12 mouse cellular contexts compared by ENCODE assay signal in genomic region chr1:176946796-176947181, GRCm38 (mm10).
DNase-seq lines count a peak whose midpoint lies in the region; ATAC-seq lines count a peak whose summit lies in the region.
"Had no signal": no experiment of that assay in that cellular context is flagged by ENCODE, and none has a peak within 500 bp of the region (broad histone marks: within the 10 kb centered on the region; RNA-seq: fewer than 3 reads in every experiment).

No protein-coding gene starts in this region.

- H3K27ac ChIP-seq in forebrain, embryonic 15.5 days (replicated peaks): peak overlapping the region; percentile 96
- 0 out of 2 replicates have a peak overlapping the region, but pooled peaks have one; percentile 48 for H3K27ac ChIP-seq in neural tube, embryonic 14.5 days (ENCODE audit: low read depth, low read length)
- H3K27ac ChIP-seq in intestine, embryonic 15.5 days: no peak overlapping the region
- H3K27ac ChIP-seq: heart, adult 2 months; limb, embryonic 10.5 days; liver, embryonic 15.5 days; stomach, embryonic 15.5 days had no signal

- H3K4me1 ChIP-seq in forebrain, embryonic 15.5 days: peaks cover 68% of the 10 kb centered on the region
- peaks cover 5% of the 10 kb centered on the region; the same call in 1 of the 2 replicates for H3K4me1 ChIP-seq in neural tube, embryonic 14.5 days (ENCODE audit: control insufficient read depth, insufficient read depth, low read length)
- no peaks in the 10 kb centered on the region for H3K4me1 ChIP-seq in intestine, embryonic 15.5 days (replicated peaks)
- H3K4me1 ChIP-seq: limb, embryonic 10.5 days; stomach, embryonic 15.5 days had no signal

- H3K4me3 ChIP-seq in forebrain, embryonic 15.5 days: no peak overlapping the region
- no peak overlapping the region for H3K4me3 ChIP-seq in neural tube, embryonic 14.5 days (ENCODE audit: low read depth, low read length)
- H3K4me3 ChIP-seq in intestine, embryonic 15.5 days (replicated peaks): no peak overlapping the region
- H3K4me3 ChIP-seq: heart, adult 2 months; limb, embryonic 10.5 days; liver, embryonic 15.5 days; stomach, embryonic 15.5 days had no signal

- H3K9ac ChIP-seq in forebrain, embryonic 15.5 days (replicated peaks): no peak overlapping the region
- H3K9ac ChIP-seq in neural tube, embryonic 14.5 days (replicated peaks; ENCODE audit: low read depth, low read length): no peak overlapping the region
- no peak overlapping the region for H3K9ac ChIP-seq in intestine, embryonic 15.5 days
- H3K9ac ChIP-seq: liver, embryonic 15.5 days; stomach, embryonic 15.5 days had no signal

- H3K9me3 ChIP-seq in forebrain, embryonic 15.5 days: no peaks in the 10 kb centered on the region
- H3K9me3 ChIP-seq in neural tube, embryonic 14.5 days (ENCODE audit: control insufficient read depth, low read length): no peaks in the 10 kb centered on the region
- H3K9me3 ChIP-seq in intestine, embryonic 15.5 days: no peaks in the 10 kb centered on the region
- H3K9me3 ChIP-seq: limb, embryonic 10.5 days; liver, embryonic 15.5 days; stomach, embryonic 15.5 days had no signal

- H3K36me3 ChIP-seq in forebrain, embryonic 15.5 days: no peaks in the 10 kb centered on the region
- H3K36me3 ChIP-seq in neural tube, embryonic 14.5 days (ENCODE audit: control insufficient read depth, insufficient read depth, low read length): no peaks in the 10 kb centered on the region
- H3K36me3 ChIP-seq in intestine, embryonic 15.5 days: no peaks in the 10 kb centered on the region
- H3K36me3 ChIP-seq: limb, embryonic 10.5 days; liver, embryonic 15.5 days; stomach, embryonic 15.5 days had no signal

- H3K27me3 ChIP-seq in forebrain, embryonic 15.5 days: no peaks in the 10 kb centered on the region
- H3K27me3 ChIP-seq in neural tube, embryonic 14.5 days (ENCODE audit: control insufficient read depth, insufficient read depth, low read length): no peaks in the 10 kb centered on the region
- H3K27me3 ChIP-seq in intestine, embryonic 15.5 days (replicated peaks): no peaks in the 10 kb centered on the region
- H3K27me3 ChIP-seq: liver, embryonic 15.5 days; stomach, embryonic 15.5 days had no signal

- peak; percentile 37 for DNase-seq in left cerebral cortex, postnatal 4 days
- no peak for DNase-seq in left cerebral cortex, adult 8-10 months (ENCODE audit: low spot score in 2 of 2)
- no peak for DNase-seq in testis, postnatal 10 days (ENCODE audit: low spot score)
- no peak for DNase-seq in heart, adult 9 months (ENCODE audit: low spot score in 2 of 2)
- DNase-seq: heart, adult 2 months had no signal

- intact Hi-C loops in left cerebral cortex, postnatal 4 days (cut with DNase I): loop anchor here (10.0 kb wide), 1 partner anchor 308 kb away; the partner anchor contains the start of gene Akt3

- 10% methylated on average over 7 of the region's 7 CpGs for WGBS in forebrain, embryonic 15.5 days
- 45% methylated on average over 7 of the region's 7 CpGs for WGBS in neural tube, embryonic 14.5 days
- 81% methylated on average over 7 of the region's 7 CpGs for WGBS in intestine, embryonic 15.5 days

- peak overlapping the region; percentile 20; the same call in 1 of the 2 replicates for H3K4me2 ChIP-seq in forebrain, embryonic 15.5 days (replicated peaks)
- H3K4me2 ChIP-seq in neural tube, embryonic 14.5 days (ENCODE audit: low read depth, low read length): peak overlapping the region; percentile 6; the same call in 1 of the 2 replicates
- H3K4me2 ChIP-seq in intestine, embryonic 15.5 days (replicated peaks): no peak overlapping the region
- H3K4me2 ChIP-seq: liver, embryonic 15.5 days; stomach, embryonic 15.5 days had no signal

- peak; percentile 73 for ATAC-seq in activated CD4-positive, CD25-positive, alpha-beta regulatory T cell, adult 4 months
- peak; percentile 81 for ATAC-seq in forebrain, embryonic 15.5 days (replicated peaks)
- ATAC-seq in neural tube, embryonic 14.5 days (ENCODE audit: low read depth): no peak
- ATAC-seq in intestine, embryonic 15.5 days: no peak

Comparison
In these comparisons a context has a peak if more than half of its experiments do, and no peak if none do; other contexts are left out.
1. ATAC-seq: peak in activated CD4-positive, CD25-positive, alpha-beta regulatory T cell, adult 4 months (single experiment) and forebrain, embryonic 15.5 days (single experiment); none in neural tube, embryonic 14.5 days (single experiment) and intestine, embryonic 15.5 days (single experiment).